Mouse (Mus musculus) cortical plate, adult 2 months (tissue): ENCODE data around the gene Fam184b.

Experiments used
- CTCF ChIP-seq: fragments of 200-500 bp; IDR thresholded peaks from 2 replicates; pipeline ENCODE4 v1.5.1; 2011; ENCODE audit warnings: mild to moderate bottlenecking, control low read depth, low read length; ENCODE audit not compliant: insufficient read depth; ENCODE audit errors: extremely low read depth
- POLR2A ChIP-seq: fragments of 200-500 bp; IDR thresholded peaks from 2 replicates; pipeline ENCODE4 v1.6.1; 2011; ENCODE audit warnings: mild to moderate bottlenecking, low read length, control low read depth; ENCODE audit not compliant: insufficient read depth; ENCODE audit errors: extremely low read depth

DNA sequence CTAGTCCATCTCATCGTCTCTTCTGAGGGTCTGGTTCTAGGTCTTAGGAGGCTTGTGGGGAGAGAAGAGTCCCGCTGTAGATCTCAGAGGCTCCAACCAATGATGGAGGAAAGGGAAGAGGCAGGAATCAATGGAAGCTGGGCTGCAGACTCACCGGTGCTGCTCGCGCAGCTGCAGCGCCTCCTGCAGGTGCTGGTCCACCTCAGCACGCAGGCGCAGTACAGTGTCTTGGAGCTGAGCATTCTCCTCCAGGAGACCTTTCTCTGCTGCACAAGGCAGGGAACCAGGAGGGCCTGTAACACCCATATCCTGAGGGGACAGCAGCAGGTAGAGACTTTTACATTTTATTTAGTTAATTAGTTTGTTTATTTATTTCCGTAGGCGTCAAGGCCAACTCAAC, 99.9 kb downstream of the Fam184b start:
- no peak for TF ChIP-seq CTCF
- no peak for TF ChIP-seq POLR2A
